Mouse (Mus musculus): ENCODE results near the gene Itih2.

The Itih2 gene

DNA sequence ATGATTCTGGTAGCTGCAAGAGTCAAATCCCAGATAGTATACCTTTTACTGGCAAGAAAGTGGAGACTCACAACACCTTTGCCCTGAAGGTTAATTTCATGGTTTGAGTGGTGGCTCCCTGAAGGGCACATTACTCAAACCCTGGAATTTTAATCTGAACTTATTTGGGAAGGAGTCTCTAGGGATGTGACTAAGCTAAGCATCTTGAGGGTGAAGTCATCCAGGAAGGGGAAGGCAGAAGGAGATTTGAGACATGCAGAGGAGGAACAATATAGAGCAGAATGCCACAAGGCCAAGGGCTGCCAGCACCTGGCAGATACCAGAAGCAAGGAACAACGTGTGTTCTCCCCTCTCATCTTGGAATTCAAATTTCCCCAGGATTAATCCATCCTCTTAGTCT lies 12.4 kb downstream of the Itih2 start:
- no peak for DNase-seq (ENCODE audit: inconsistent ontology term)

GRCm38 (mm10) chr2:10108535-10109189 lies 22.5 kb downstream of the Itih2 start:
- DNase-seq (ENCODE audit: inconsistent ontology term), result no peak

GRCm38 (mm10) chr2:10101180-10101579 lies 30.0 kb downstream of the Itih2 start:
- no peak for DNase-seq (ENCODE audit: inconsistent ontology term)

- DNase-seq (ENCODE audit: inconsistent ontology term), result no peak
These were observed 30.7 kb downstream of the Itih2 start for GRCm38 (mm10) chr2:10100471-10100870.

DNA sequence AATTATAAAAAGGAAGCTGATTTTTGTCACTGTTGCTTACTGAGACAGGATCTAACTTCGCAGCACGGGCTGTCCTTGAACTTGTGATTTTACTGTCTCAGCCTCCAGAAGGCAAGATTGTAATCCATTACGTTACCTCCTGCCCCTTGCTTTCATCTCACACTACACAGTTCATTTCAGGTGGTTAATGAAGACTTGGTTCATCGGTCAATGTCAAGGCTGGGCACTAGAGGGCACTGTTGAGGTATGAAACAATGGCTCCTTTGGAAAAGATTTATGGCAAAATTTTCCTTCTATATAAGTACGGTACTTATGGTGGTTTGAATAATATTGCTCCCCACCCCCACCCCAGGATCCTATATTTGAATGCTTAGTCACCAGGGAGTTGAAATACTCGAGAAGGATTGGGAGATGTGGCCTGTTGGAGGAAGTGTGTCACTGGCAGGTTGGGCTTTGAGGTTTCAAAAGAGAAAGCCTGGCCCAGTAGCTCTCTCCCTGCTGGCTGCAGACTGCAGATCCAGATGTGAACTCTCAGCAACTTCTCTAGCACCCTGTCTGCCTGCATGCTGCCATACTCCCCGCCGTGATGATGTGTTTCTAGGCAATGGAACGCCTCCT lies 32.5 kb downstream of the Itih2 start:
- DNase-seq (ENCODE audit: inconsistent ontology term), result no peak

DNA sequence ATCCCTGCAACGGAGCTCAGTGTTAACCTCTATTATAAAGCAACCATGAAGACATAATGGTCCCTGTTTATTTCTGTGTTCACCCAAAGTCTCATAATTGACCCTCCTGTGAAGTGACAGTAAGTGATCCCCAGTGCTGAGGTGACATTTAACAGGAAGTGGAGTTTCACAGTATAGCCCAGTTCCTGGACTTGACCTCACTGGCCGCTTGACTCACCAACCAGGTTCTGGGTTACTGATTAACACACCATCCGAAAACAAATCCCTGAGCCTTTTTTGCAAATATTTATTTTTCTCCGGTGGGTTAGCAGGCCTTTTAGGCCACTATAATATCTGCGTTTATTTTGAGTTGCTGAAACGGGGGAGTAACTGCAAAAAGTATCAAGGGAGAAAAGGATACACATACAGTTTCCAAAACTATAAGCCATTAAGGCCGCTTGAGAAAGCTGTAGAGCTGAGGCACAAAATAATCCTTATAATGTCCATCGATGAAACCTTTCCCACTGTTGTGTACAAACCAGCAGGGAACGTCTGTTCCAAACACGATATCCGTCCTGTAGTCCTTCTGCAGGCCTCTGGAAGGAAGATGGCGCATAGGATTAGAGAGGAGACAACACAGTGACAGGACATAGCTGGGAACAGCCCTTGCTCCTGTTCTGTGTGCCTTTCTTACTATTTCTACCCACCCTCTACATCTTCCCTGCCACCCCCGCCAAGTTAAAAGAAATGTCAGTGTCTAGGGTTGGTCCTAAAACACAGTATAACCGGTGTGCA lies 36.7 kb downstream of the Itih2 start:
- no peak for DNase-seq (ENCODE audit: inconsistent ontology term)

DNA sequence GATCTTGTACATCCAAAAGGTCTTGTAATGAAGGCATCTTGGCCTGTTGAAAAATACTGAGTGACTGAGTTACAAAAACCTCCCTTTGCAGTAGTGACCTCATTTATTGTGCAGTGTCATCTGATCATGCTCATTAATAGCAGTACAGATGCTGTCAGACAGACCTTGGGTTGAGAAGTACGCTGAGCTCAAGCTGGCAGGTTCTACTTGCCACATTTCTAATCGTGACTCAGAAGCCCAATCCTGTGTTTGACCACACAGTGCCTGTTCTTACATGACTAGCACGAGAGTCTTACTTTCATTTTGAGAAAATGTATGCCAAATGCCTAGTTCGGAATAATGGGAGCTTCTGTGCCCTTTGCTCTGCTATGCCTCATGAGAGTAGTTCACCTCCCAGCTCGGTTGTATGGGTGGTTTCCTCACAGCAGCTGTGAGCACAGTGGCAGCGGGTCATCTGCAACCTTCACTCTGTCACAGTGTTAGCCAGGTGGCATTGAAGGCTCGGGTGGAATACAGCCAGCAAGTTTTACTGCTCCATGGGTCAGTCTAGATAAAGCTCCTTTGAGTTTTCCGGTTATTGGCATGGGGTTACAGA lies 43.8 kb downstream of the Itih2 start:
- peak; percentile 62 for DNase-seq (ENCODE audit: inconsistent ontology term)

- DNase-seq (ENCODE audit: inconsistent ontology term), result no peak
These were observed 48.5 kb downstream of the Itih2 start for GRCm38 (mm10) chr2:10082737-10083136.

GRCm38 (mm10) chr2:10081453-10082080 lies 49.6 kb downstream of the Itih2 start:
- no peak for DNase-seq (ENCODE audit: inconsistent ontology term)

- peak; percentile 97 for DNase-seq (ENCODE audit: inconsistent ontology term)
These were observed 50.7 kb downstream of the Itih2 start, which contains the start of the genes Atp5c1 and Kin for GRCm38 (mm10) chr2:10080310-10081010. Gene Atp5c1 (minus strand): TSS chr2:10080510. Gene Kin (plus strand): TSS chr2:10080593.

DNA sequence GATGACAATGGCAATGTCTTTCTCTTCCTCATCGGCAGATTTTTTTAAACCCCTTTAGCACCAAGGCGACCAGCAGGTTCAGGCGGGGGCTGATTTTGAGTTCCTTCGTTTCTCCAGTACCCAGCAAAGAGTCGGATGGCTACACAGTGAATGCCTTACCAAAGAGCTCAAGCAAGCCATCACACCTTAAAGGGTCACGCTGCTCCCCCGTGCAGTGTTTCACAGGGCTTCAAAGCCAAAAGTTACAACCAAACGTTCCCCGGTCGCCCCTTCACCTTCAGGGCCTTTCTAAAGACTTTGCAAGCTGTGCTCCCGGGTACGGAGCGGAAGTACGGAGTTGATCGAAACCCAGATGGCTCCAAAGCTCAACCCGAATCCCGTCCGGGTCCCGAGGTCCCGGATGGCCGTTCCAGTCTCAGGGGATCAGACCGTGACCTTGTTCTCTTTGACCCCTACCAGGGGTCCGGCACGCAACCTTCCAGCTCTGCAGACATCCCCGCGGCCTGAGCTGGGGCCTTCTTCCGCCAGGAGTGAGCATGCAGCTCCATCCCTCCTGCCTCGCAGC lies 51.4 kb downstream of the Itih2 start:
- no peak for DNase-seq (ENCODE audit: inconsistent ontology term)

DNA sequence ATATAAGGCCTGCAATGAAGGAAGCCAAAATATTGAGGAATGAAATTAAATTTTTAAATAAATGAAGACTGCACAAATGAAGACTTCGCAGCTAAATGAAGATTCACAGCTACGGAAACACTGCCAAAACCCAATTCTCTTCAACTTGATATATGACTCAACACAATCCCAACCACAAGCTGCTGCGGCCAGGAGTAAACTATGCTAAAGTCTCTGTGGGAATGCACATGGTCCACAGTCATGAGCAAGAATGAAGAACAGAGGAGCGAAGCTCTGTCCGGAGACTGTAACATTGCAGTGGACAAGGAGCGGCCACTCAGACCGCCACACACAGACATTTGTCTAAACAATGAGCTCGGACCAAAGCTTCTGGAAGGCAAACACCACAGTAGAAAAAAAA lies 54.5 kb downstream of the Itih2 start:
- DNase-seq (ENCODE audit: inconsistent ontology term), result peak; percentile 50

DNA sequence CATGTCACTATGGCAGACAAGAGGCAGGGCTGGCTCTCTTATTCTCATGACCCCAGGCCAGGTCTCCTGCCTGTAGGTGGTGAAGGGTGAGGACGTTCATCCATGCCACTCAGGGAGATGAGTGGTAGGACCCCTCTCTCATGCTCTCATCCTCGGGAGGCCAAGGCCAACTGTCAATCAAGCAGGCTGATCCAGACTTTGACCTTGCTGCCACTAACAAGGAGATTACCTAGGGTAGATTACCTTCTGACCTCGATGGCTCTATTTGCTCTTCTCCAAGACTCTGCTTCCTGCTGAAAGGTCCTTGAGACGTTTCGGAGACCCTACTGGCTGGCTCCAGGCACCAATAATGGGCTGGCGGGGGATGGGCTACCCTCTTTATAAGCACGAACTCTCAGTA lies 56.7 kb downstream of the Itih2 start:
- no peak for DNase-seq (ENCODE audit: inconsistent ontology term)

DNA sequence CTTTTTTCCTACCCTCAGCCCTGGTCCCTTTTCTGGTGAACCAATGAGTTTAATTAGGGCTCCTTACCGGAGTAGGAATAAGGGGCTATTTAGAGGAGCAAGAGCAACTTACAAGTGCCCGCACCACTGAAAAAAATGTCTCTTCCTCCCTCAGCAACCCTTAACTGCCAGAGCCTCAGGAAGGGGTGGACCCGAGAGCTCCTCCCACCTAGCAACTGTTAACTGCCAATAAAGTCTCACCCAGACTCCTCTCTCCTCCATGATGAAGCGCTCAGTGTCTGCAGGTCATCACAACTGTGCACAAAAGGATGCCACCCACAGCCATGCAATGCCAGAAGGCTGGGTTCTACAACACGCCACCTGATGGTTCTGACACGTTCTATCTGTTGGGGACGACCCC lies 59.4 kb downstream of the Itih2 start:
- no peak for DNase-seq (ENCODE audit: inconsistent ontology term)

DNA sequence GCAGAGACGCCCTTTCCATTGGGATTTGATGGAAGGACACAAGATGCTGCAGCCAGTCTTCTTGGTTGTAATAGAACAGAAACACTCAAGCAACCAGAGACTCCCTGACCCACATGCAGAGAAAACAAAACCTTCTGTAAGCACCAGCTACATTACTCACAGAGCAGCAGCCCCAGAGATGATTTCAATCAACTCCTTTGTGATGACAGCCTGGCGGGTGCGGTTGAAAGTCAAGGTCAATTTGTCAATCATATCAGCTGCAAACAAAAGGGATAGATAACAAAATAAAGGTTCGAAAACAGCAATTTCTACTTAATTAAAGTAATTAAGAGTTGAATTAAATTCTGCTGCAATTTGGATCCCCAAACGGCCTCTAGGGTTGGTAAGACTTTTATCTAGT lies 72.4 kb downstream of the Itih2 start:
- DNase-seq (ENCODE audit: inconsistent ontology term), result no peak

GRCm38 (mm10) chr2:10051996-10052395 lies 79.2 kb downstream of the Itih2 start:
- DNase-seq (ENCODE audit: inconsistent ontology term), result no peak

- DNase-seq (ENCODE audit: inconsistent ontology term), result no peak
These were observed 80.3 kb downstream of the Itih2 start for GRCm38 (mm10) chr2:10050878-10051277.

DNA sequence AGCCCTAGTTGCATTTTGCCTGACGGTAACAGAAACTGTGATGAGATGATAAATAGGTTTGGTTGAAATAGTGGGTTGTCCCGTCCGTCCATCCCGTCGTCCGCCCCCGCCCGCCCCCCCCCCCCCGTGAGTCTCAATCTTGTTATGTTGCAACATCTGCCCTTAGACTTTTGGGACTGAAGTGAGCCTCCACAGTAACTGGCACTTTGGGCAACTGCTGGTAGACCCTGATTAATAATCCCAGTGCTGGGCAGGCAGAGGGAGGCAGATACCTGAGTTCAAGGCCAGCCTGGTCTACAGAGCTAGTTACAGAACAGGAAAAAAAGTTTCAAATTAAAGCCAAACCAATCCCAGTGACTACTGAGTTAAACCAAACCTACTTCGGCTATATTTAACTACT lies 81.7 kb downstream of the Itih2 start:
- DNase-seq (ENCODE audit: inconsistent ontology term), result no peak

DNA sequence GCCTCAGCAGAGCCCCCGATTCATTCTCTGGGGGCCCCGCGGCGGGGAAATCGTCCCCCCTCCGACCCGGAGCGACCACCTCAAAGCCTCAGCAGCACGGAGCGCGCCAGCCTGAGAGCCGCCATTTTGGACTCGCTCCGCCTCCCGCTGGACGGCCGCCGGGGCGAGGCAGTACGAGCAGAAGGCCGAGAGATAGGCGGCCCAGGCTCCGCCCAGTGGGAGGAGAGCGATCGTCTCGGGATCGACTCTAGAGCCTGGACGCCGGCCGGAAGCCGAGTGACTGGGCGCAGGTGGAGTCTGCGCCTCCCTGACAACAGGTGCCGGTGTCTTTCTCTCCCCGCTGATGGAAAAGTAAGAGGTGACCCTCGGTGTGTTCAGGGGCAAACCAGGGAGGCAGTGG lies 82.7 kb downstream of the Itih2 start, which contains the start of gene Taf3:
Gene Taf3, minus strand, starts transcription at position 136 of the 400 bp plus-strand sequence.
- DNase-seq (ENCODE audit: inconsistent ontology term), result peak; percentile 92

DNA sequence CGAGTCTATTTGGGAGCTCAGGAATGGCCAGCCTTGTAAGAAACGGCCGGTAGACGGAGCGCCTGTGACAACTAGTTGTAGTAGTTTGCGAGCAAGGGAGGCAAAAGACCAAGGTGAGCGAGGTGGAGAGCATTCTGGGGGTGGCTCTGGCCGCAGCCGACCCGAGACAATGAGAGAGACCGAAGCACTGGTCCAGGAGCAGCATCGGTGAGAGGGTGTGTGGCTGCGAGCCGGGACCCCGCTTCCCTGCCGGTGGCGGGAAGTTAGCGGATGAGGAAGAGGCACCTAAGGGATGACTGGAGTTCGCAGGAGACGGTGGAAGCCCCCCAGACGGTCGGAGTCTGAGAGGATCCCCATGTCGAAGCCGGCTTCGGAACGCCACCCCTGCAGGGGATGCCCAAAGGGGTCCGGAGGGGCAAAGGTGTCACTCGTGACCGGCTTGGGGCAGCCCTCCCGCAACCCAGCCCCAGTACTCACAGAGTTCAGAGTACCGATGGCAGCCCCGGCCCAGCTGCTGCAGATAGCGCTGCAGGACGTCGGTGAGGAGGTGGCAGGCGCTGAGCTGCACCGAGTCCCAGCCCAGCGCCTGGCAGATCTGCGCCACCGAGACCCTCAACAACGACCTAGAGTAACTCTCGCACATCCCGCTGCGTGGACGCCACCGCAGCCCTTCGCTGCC lies 83.3 kb downstream of the Itih2 start:
- peak; percentile 30 for DNase-seq (ENCODE audit: inconsistent ontology term)
